Comparison of ENCODE assay signal across 9 mouse cellular contexts in the genomic region with DNA sequence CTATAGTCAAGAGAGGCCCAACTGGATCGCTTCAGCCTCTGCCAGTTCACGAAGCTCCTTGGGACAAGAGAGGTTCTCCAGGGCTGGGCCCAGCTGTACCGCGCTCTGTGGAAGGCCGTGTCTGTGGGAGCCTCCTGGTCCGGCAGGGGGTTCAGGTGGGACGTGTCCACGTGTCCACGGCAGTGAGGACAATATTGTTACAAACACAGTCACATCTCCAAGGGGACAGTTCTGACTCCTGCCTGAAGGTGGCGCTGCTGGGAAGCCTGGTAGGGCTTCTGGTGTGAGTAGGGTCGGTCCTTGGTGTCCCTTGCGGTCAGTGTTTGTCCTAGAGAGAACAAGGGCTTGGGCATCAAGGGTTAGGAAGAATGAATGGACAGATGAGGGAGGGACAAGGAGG. TPM values are rescaled to one million over a fixed set of nuclear protein-coding genes. Genes with fewer than 3 reads are reported as not detected.
DNase-seq lines count a peak whose midpoint lies in the region; ATAC-seq and TF ChIP-seq lines count a peak whose summit lies in the region.
"Had no signal": no experiment of that assay in that cellular context is flagged by ENCODE, and none has a peak within 500 bp of the region (broad histone marks: within the 10 kb centered on the region; RNA-seq: fewer than 3 reads in every experiment).

No protein-coding gene starts in this region.

- no peaks in the 10 kb centered on the region for H3K27me3 ChIP-seq in small intestine, adult 2 months (ENCODE audit: control insufficient read depth, insufficient read depth, low read length)
- no peaks in the 10 kb centered on the region for H3K27me3 ChIP-seq in hindbrain, embryonic 14.5 days (ENCODE audit: control insufficient read depth, insufficient read depth, low read length)
- H3K27me3 ChIP-seq: limb, embryonic 12.5 days had no signal

- no peak for ATAC-seq in cerebellum, adult (ENCODE audit: insufficient number of reproducible peaks, low FRiP score, low TSS enrichment)
- ATAC-seq in monocyte, adult 5-6 weeks (replicated peaks; ENCODE audit: insufficient number of reproducible peaks, low FRiP score, low TSS enrichment, poor library complexity, severe bottlenecking), result no peak
- ATAC-seq in hindbrain, embryonic 14.5 days (ENCODE audit: low FRiP score), result no peak

- peaks cover 53% of the 10 kb centered on the region for H3K36me3 ChIP-seq in small intestine, adult 2 months (ENCODE audit: control insufficient read depth, insufficient read depth, low read length)
- peaks cover 64% of the 10 kb centered on the region for H3K36me3 ChIP-seq in hindbrain, embryonic 14.5 days (replicated peaks; ENCODE audit: control insufficient read depth, insufficient read depth)

- no peak for TF ChIP-seq POLR2A in bone marrow, adult 2 months (IDR thresholded peaks at IDR 0.05; ENCODE audit: borderline replicate concordance, control insufficient read depth, low read depth, low read length)
- TF ChIP-seq POLR2A in small intestine, adult 2 months (IDR thresholded peaks at IDR 0.05; ENCODE audit: low read depth, low read length), result no peak

- H3K4me1 ChIP-seq in bone marrow, adult 2 months (ENCODE audit: control insufficient read depth, insufficient read depth, low read length), result no peaks in the 10 kb centered on the region
- peaks cover 7% of the 10 kb centered on the region for H3K4me1 ChIP-seq in small intestine, adult 2 months (ENCODE audit: control insufficient read depth, insufficient read depth, insufficient read length, low read length)
- no peaks in the 10 kb centered on the region for H3K4me1 ChIP-seq in hindbrain, embryonic 14.5 days (replicated peaks; ENCODE audit: control insufficient read depth, insufficient read depth, low read length)

- no peaks in the 10 kb centered on the region for H3K9me3 ChIP-seq in hindbrain, embryonic 14.5 days (ENCODE audit: control insufficient read depth, low read length)
- H3K9me3 ChIP-seq: limb, embryonic 12.5 days had no signal

- H3K4me3 ChIP-seq in layer of hippocampus, adult 2 months, result no peak overlapping the region
- H3K4me3 ChIP-seq in bone marrow, adult 2 months (replicated peaks; ENCODE audit: control insufficient read depth, low read depth, low read length), result no peak overlapping the region
- H3K4me3 ChIP-seq in small intestine, adult 2 months (ENCODE audit: low read depth, low read length), result no peak overlapping the region
- H3K4me3 ChIP-seq in hindbrain, embryonic 14.5 days (replicated peaks; ENCODE audit: low read length), result no peak overlapping the region
- H3K4me3 ChIP-seq: limb, embryonic 12.5 days had no signal

- no peak overlapping the region for H3K27ac ChIP-seq in layer of hippocampus, adult 2 months
- H3K27ac ChIP-seq in bone marrow, adult 2 months (ENCODE audit: control insufficient read depth, insufficient read depth, low read depth, low read length, poor library complexity), result no peak overlapping the region
- no peak overlapping the region for H3K27ac ChIP-seq in small intestine, adult 2 months (ENCODE audit: insufficient read depth, low read depth, low read length)
- no peak overlapping the region for H3K27ac ChIP-seq in hindbrain, embryonic 14.5 days
- H3K27ac ChIP-seq: limb, embryonic 12.5 days had no signal

- no peak overlapping the region for H3K9ac ChIP-seq in hindbrain, embryonic 14.5 days
- H3K9ac ChIP-seq: limb, embryonic 12.5 days had no signal

- WGBS in bone marrow, adult 2 months, result 86% methylated on average over 12 of the region's 12 CpGs
- 90% methylated on average over 12 of the region's 12 CpGs for WGBS in small intestine, adult 2 months
- 91% methylated on average over 12 of the region's 12 CpGs for WGBS in hindbrain, embryonic 14.5 days

- TF ChIP-seq CTCF in layer of hippocampus, adult 2 months (conservative IDR thresholded peaks at IDR 0.05), result peak; percentile 80
- peak; percentile 66; the same call in 1 of the 2 replicates for TF ChIP-seq CTCF in bone marrow, adult 2 months (IDR thresholded peaks at IDR 0.05; ENCODE audit: control insufficient read depth, insufficient read depth, low read length)
- peak; percentile 62; the same call in 1 of the 2 replicates for TF ChIP-seq CTCF in small intestine, adult 2 months (IDR thresholded peaks at IDR 0.05; ENCODE audit: extremely low read depth, insufficient read length, insufficient replicate concordance, low read depth, low read length)

- DNase-seq in cerebellum, adult 11-12 months, result peak; percentile 16
- peak in 1 of 2 experiments; percentile 50 for DNase-seq in layer of hippocampus, adult 2 months (ENCODE audit: low spot score in 2 of 2)
- DNase-seq in layer of hippocampus, adult 18-20 months (ENCODE audit: low spot score in 2 of 2), result no peak
- no peak for DNase-seq in hindbrain, embryonic 14.5 days (ENCODE audit: low spot score)

- no peak overlapping the region for H3K4me2 ChIP-seq in hindbrain, embryonic 14.5 days (replicated peaks)
- H3K4me2 ChIP-seq: limb, embryonic 12.5 days had no signal

RNA-seq across cellular contexts. Expression of a gene that starts 33.9 kb away (rescaled TPM):
- total RNA-seq in layer of hippocampus, adult 2 months (2021), result 10 to 100 TPM; 22.8 to 25.4 TPM
- total RNA-seq in layer of hippocampus, adult 18-20 months (2021), result 10 to 100 TPM; 19.8 to 27.3 TPM
- 11.2 and 13.1 TPM in 2 replicates for polyA plus RNA-seq in bone marrow, adult 2 months (2011; ENCODE audit: insufficient read depth, insufficient read length, low replicate concordance, missing spikeins)
- 25.0 and 40.4 TPM in 2 replicates for polyA plus RNA-seq in small intestine, adult 2 months (2012; rRNA removed)
- 2.0 to 2.8 TPM (median 2.4 TPM) in 3 replicates for total RNA-seq in monocyte, adult 5-6 weeks (2017)
- 57.1 and 57.3 TPM in 2 replicates for polyA plus RNA-seq in hindbrain, embryonic 14.5 days (2014; fragmentation: Nextera tagmentation; extraction: Ambion mirVana)
